Mouse (Mus musculus): ENCODE data around the gene Mmp28.

Gene Mmp28

DNA sequence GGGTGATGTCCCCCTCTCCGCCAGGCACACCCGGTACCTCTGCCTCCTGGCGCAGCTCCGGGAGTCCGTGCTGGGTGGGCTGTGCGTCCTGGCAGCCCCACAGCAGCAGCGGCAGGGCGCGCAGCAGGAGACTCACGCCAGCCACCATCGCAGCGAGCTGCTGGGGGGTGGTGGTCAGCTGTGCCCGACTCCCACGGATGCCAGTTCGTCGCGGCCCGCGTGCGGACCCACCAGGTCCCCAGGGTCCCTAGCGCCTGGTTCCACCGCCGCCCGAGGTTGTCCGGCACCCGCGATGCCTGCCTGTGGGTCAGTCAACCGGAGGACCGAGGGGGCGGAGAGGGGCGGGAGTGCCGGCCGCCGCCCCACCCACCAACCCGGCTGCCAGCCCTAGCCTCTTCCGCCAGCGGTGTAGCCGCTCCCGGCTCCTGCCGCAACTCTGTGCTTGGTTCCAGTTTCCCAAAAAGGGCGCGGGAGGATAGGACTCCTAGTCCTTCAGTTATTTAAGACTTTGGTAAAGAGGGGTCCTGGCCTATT is at the start of gene Mmp28:
Gene Mmp28, minus strand, starts transcription at position 361 of the 534 bp plus-strand sequence.
- DNase-seq (ENCODE audit: low spot score in 2 of 2) = no peak

GRCm38 (mm10) chr11:83509521-83509920 is 46.6 kb upstream of the Mmp28 start:
- DNase-seq (ENCODE audit: low spot score in 2 of 2) = no peak

- no peak for DNase-seq (ENCODE audit: low spot score in 2 of 2)
These were observed 41.4 kb upstream of the Mmp28 start for GRCm38 (mm10) chr11:83504308-83504707.

DNA sequence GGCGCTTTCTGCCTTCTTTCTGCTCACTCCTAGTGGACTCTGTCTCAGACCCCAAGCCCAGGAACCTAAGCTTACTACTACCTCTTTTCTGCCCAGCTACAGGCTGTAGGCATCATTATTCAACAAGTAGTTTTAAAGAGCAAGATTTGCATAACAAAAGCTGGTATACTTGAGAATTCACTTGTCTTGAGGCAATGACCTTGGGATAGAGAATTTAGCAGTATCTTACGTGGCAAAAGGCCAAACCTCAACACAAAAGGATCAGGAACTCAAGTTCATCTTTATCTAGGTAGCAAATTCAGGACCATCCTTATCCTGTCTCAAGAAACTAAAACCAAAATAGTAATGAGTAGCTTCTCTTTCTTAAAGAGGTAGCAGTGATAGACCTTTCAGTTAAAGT is 32.7 kb upstream of the Mmp28 start:
- DNase-seq (ENCODE audit: low spot score in 2 of 2) = no peak

- DNase-seq (ENCODE audit: low spot score in 2 of 2) = no peak
These were observed 28.6 kb upstream of the Mmp28 start for GRCm38 (mm10) chr11:83491488-83491887.

GRCm38 (mm10) chr11:83473235-83474016 is 10.6 kb upstream of the Mmp28 start:
- DNase-seq (ENCODE audit: low spot score in 2 of 2) = peak in 1 of 2 experiments; percentile 33

DNA sequence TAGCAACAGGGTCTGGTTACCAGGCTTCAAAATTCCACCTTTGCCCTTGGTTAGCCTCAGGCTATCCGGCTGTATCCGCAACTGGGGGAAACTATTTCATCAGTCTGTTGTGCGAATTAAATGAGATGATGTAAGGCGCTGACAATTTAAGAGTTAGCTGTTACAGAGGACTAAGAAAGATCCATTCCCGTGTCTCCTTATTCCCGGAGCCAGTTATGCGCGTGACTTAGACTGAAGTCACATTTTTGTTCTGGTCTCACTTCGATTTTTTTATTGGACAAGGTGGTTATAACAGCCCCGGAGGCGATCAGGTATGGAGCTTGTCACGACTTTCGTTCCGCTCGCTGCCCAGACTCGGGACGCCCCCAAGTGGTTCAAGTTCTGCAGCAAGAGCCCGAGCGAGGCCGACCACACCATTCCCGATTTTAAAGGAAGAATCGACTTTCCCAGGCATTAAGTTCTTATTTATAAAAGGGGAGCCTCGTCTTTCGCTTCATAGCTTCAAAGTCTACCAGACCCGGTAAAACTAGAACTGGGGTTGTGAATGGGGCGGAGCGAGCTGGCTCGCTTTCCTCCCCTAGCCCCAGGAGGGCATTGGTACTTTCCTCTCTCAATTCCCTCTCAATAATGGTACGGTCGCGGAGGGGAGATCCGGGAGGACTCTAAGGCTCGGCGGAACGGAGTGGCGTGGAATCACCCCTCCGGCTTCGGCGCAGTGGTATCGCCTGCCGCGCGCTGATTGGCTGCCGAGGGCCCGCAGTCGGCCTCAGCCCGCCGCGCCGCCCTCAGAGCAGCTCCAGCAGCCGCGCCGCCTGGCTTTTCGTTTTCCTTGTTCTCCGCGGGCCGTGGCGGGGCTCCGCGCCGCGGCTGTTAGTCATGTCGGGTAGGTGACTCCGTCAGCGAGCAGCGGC is 9.7 kb upstream of the Mmp28 start, which contains the start of gene Taf15:
Gene Taf15, plus strand, starts transcription at position 763 of the 911 bp plus-strand sequence.
- peak; percentile 95 to 99 for DNase-seq (ENCODE audit: low spot score in 2 of 2)

DNA sequence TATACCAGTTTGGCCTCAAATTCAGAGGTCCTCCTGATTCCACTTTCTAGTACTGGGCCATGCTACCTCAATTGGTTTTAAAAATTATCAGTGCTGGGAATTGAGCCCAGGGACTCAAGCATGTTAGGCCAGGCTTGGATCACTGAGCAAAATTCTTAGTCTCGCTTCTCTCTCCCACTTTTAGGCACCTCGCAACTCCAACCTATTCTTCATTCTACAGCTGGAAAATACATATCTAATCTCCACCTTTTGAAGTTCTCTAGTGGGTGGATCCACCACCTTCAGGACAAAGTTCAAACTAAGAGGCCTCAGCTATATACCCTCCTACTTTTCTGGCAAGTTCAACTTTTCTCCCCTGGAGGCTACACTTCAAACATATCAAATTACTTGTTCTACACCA is 8.9 kb upstream of the Mmp28 start:
- no peak for DNase-seq (ENCODE audit: low spot score in 2 of 2)

DNA sequence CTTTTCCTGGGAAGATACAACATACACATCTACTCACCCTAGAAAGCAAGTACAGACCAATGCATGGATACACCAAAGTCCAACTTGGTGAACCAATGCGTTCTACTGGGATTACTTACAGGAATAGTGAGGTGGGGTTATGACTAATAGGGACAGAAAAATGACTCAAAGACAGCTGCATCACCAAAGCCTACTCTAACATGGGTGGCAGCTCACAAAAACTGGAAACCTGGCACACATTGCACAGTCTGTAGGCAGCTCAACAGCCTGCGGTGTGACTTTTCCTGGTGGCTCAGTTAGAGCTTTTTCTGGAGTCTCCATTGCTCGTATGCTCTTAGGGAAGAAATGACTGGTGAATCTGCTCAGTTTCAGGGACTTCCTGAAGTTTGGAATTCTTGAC is 5.9 kb upstream of the Mmp28 start:
- no peak for DNase-seq (ENCODE audit: low spot score in 2 of 2)

GRCm38 (mm10) chr11:83467120-83467652 is 4.3 kb upstream of the Mmp28 start:
- peak; percentile 46 to 57 for DNase-seq (ENCODE audit: low spot score in 2 of 2)

GRCm38 (mm10) chr11:83465976-83466375 is 3.1 kb upstream of the Mmp28 start:
- DNase-seq (ENCODE audit: low spot score in 2 of 2) = peak in 1 of 2 experiments; percentile 13

DNA sequence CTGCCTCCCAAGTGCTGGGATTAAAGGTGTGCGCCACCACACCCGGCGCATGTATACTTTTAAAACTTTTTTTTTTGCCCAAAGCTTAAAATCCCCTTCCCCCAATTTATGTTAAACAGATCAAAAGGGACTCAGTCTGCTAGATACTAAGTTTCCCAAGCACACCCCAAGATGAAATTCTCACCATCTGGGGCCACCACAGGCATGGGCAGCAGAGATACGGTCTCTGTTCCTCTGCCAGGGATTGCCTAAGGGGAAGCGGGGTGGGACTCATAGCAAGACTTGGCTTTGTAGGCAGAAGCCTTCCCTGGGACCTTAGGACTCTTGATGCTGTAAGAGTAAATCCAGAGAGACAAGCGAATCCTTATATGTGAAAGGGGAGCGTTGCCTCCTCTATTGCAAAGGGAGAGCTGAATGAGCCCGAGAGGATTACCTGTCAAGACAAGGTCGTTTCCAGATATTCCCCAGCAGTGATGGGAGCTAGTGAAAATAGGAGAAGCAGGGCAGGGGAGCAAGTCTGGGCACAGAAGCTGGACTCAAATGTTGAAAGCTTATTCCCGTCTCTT is 1.3 kb downstream of the Mmp28 start:
- DNase-seq (ENCODE audit: low spot score in 2 of 2) = no peak

GRCm38 (mm10) chr11:83457912-83458601 is 4.8 kb downstream of the Mmp28 start:
- no peak for DNase-seq (ENCODE audit: low spot score in 2 of 2)

DNA sequence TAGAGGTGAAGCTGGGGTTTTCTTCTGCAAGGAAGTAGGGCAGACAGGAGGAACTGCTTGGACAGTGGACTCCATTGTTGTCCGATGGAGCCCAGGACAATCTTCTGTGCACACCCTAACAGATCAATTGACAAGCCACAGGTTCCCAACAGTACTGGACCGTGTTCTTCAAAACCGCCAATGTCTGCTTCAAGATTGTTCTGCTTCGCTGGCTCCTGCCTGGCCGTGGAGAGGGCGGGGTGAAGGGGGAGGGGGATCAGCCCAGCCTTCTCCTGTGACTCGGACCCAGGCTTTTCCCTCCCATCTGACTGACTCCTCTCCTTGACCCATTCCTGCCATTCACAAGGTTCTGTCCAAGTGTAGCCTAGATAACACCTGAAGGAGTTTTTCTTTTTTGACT is 5.6 kb downstream of the Mmp28 start:
- DNase-seq (ENCODE audit: low spot score in 2 of 2) = no peak

DNA sequence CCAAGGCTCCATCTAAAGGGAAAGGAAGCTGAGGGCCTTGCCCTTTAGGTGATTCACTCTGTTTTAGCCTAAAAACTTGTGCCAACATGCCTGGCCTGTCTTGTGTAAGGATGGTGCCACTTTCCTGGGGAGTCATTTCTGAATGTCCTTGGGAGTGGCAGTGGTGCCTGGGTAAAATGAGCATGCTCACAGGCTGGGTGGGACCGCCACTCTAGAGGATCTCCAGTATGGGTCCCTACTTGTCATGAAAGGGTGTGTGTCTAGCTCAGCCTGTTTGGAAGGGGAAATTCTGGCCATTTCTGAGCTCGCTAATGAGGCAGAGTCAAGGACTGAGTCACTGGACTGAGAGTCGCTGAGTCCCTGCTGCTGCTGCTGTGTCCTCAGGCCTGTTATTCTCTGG is 7.3 kb downstream of the Mmp28 start:
- DNase-seq (ENCODE audit: low spot score in 2 of 2) = no peak

- no peak for DNase-seq (ENCODE audit: low spot score in 2 of 2)
These were observed 8.3 kb downstream of the Mmp28 start for GRCm38 (mm10) chr11:83454548-83454947.

GRCm38 (mm10) chr11:83451281-83451680 is 11.6 kb downstream of the Mmp28 start:
- no peak for DNase-seq (ENCODE audit: low spot score in 2 of 2)

GRCm38 (mm10) chr11:83450550-83450949 is 12.3 kb downstream of the Mmp28 start:
- no peak for DNase-seq (ENCODE audit: low spot score in 2 of 2)

DNA sequence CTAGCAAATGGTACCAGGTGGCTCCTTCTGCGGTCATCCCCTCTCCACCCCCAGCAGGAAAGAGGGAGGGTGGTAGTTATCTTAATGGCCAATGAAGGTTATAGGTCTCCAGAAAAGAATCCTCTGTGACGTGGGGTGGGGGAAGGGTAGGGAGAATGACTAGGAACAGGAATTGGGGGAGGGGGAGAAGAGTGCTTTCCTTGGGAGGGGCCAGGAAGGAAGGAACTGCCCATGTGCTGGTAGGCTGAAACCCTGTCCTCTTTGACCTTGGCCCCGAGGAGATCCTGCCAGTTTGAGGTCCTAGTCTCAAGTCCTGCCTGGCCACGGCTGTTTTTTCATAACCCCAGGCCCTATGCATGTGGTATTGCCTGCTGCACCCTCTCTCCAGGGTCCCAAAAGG is 13.6 kb downstream of the Mmp28 start:
- no peak for DNase-seq (ENCODE audit: low spot score in 2 of 2)

GRCm38 (mm10) chr11:83448927-83449236 is 14.0 kb downstream of the Mmp28 start:
- DNase-seq (ENCODE audit: low spot score in 2 of 2) = no peak
